Mouse (Mus musculus) intestine, embryonic 15.5 days (tissue): ENCODE measurements around the gene Tle4. TPM values are rescaled to one million over a fixed set of nuclear protein-coding genes. Genes with fewer than 3 reads are reported as not detected.

Experiments
- ATAC-seq: fragments of 200-750 bp; cut with Nextera tagmentation; 2 replicates; pipeline ENCODE4 v1.8.0; 2017; ENCODE audit warnings: moderate TSS enrichment, moderate library complexity
- H3K27ac ChIP-seq: fragments of 300-500 bp; sonication (generic); 2 replicates; pipeline ENCODE4 v1.5.1; 2015; ENCODE audit warnings: mild to moderate bottlenecking, inconsistent platforms
- H3K27me3 ChIP-seq: fragments of 300-500 bp; sonication (generic); replicated peaks from 2 replicates; pipeline ENCODE4 v1.6.1; 2015; ENCODE audit warnings: inconsistent platforms
- H3K36me3 ChIP-seq: fragments of 300-500 bp; sonication (generic); 2 replicates; pipeline ENCODE4 v1.6.1; 2015; ENCODE audit warnings: inconsistent platforms
- H3K4me1 ChIP-seq: fragments of 300-500 bp; sonication (generic); replicated peaks from 2 replicates; pipeline ENCODE4 v1.6.1; 2015; ENCODE audit warnings: inconsistent platforms
- H3K4me2 ChIP-seq: fragments of 300-500 bp; sonication (generic); replicated peaks from 2 replicates; pipeline ENCODE4 v1.6.1; 2015; ENCODE audit warnings: mild to moderate bottlenecking, inconsistent platforms
- H3K4me3 ChIP-seq: fragments of 300-500 bp; sonication (generic); replicated peaks from 2 replicates; pipeline ENCODE4 v1.5.1; 2015; ENCODE audit warnings: inconsistent platforms
- H3K9ac ChIP-seq: fragments of 300-500 bp; sonication (generic); 2 replicates; pipeline ENCODE4 v1.6.1; 2015; ENCODE audit warnings: inconsistent platforms
- H3K9me3 ChIP-seq: fragments of 300-500 bp; sonication (generic); 2 replicates; pipeline ENCODE4 v1.6.1; 2016; ENCODE audit warnings: inconsistent platforms
- WGBS: fragments of 180-500 bp; shearing (Covaris S2); methylation state at CpG from one replicate; pipeline ENCODE4 v1.1.7; 2015; 5-methylcytosine and 5-hydroxymethylcytosine counted together
- polyA plus RNA-seq: library from polyadenylated mRNA; unstranded; fragments of >200 nt; fragmentation: Nextera tagmentation; extraction: Ambion mirVana; gene quantifications from 2 replicates; pipeline ENCODE4 v1.2.1, GENCODE M21; 2015

The Tle4 gene
- polyA plus RNA-seq, 1 experiment from 2014 or later, result 19.4 TPM

GRCm38 (mm10) chr19:14469325-14469724, 128.5 kb downstream of the Tle4 start:
- Histone ChIP-seq H3K9ac (no peak overlapping the region), H3K36me3 (0 out of 2 replicates have a peak, but pooled peaks cover 4% of the 10 kb centered on the region), H3K9me3 (no peaks in the 10 kb centered on the region), H3K4me2 (no peak overlapping the region), H3K4me3 (no peak overlapping the region), H3K27ac (no peak overlapping the region), H3K27me3 (no peaks in the 10 kb centered on the region), H3K4me1 (no peaks in the 10 kb centered on the region)
- WGBS, result 80% methylated on average over 8 of the region's 8 CpGs
- no peak for ATAC-seq

GRCm38 (mm10) chr19:14468733-14469132, 129.1 kb downstream of the Tle4 start:
- no peak for ATAC-seq
- Histone ChIP-seq H3K4me2 (no peak overlapping the region), H3K36me3 (0 out of 2 replicates have a peak, but pooled peaks cover 4% of the 10 kb centered on the region), H3K27ac (no peak overlapping the region), H3K9ac (no peak overlapping the region), H3K27me3 (no peaks in the 10 kb centered on the region), H3K4me1 (no peaks in the 10 kb centered on the region), H3K9me3 (no peaks in the 10 kb centered on the region), H3K4me3 (no peak overlapping the region)
- 88% methylated on average over 2 of the region's 2 CpGs for WGBS

- Histone ChIP-seq H3K27me3 (no peaks in the 10 kb centered on the region), H3K4me1 (no peaks in the 10 kb centered on the region), H3K9me3 (no peaks in the 10 kb centered on the region), H3K9ac (no peak overlapping the region), H3K27ac (no peak overlapping the region), H3K36me3 (0 out of 2 replicates have a peak, but pooled peaks cover 7% of the 10 kb centered on the region), H3K4me3 (no peak overlapping the region), H3K4me2 (no peak overlapping the region)
- WGBS, result 88% methylated on average over 8 of the region's 8 CpGs
- ATAC-seq, result no peak
Measured at GRCm38 (mm10) chr19:14466020-14466419, 131.8 kb downstream of the Tle4 start.

DNA sequence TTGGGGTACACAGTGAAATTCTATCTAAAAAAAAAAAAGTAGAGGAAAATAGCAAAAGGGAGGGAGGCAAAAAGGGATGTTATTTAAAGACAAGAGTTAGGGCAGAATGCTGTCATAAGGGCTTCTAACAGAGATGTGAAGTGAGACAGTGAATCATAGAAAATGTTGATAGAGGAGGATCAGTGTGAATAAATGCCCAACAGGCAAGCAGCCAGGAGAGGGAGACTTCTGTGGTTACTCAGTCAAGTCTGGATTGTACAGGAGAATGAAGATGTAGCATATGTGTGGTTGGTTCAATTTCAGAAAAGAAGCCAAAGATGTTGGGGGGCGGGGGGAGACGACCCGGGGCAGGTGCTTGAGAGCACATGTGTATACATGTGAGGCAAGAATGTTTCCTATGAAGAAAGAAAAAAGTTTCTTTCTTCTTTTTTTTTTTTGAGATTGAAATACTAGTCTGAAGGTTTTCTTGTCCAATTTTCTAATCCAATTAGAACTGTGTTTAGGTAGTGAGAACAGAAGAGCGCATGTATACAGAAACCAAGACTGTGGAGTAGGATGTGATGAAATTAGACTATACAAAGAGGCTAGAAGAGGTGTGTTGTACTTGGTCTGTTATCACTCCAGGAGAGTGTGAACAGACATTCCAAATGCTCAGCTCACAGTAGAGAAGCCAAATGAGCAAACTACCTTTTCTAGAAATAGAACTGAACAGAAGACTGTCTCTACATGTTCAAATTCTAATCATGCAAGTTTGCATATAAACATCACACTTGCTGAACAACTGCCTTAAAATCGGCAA, 134.4 kb downstream of the Tle4 start:
- WGBS, result 90% methylated on average over 5 of the region's 5 CpGs
- Histone ChIP-seq H3K27ac (no peak overlapping the region), H3K36me3 (0 out of 2 replicates have a peak, but pooled peaks cover 7% of the 10 kb centered on the region)

GRCm38 (mm10) chr19:14453486-14453885, 144.4 kb downstream of the Tle4 start:
- Histone ChIP-seq H3K27ac (no peak overlapping the region), H3K4me1 (no peaks in the 10 kb centered on the region), H3K9ac (no peak overlapping the region), H3K27me3 (no peaks in the 10 kb centered on the region), H3K4me2 (no peak overlapping the region), H3K36me3 (peaks cover 15% of the 10 kb centered on the region), H3K9me3 (no peaks in the 10 kb centered on the region), H3K4me3 (no peak overlapping the region)
- no peak for ATAC-seq
- 91% methylated on average over 10 of the region's 10 CpGs for WGBS

More for the DNA sequence above, 134.4 kb downstream of the Tle4 start:
- Histone ChIP-seq H3K4me3 (no peak overlapping the region), H3K27me3 (no peaks in the 10 kb centered on the region), H3K4me1 (no peaks in the 10 kb centered on the region), H3K9me3 (no peaks in the 10 kb centered on the region), H3K4me2 (no peak overlapping the region), H3K9ac (no peak overlapping the region)
- no peak for ATAC-seq

- Histone ChIP-seq H3K4me1 (no peaks in the 10 kb centered on the region), H3K9me3 (no peaks in the 10 kb centered on the region), H3K27me3 (no peaks in the 10 kb centered on the region), H3K9ac (no peak overlapping the region), H3K4me2 (no peak overlapping the region), H3K27ac (no peak overlapping the region), H3K36me3 (peaks cover 9% of the 10 kb centered on the region; the same call in 1 of the 2 replicates), H3K4me3 (no peak overlapping the region)
- ATAC-seq, result no peak
- 92% methylated on average over 6 of the region's 6 CpGs for WGBS
Measured at GRCm38 (mm10) chr19:14451329-14451728, 146.5 kb downstream of the Tle4 start.

GRCm38 (mm10) chr19:14449738-14450137, 148.1 kb downstream of the Tle4 start:
- WGBS, result 93% methylated on average over 3 of the region's 3 CpGs
- Histone ChIP-seq H3K4me2 (no peak overlapping the region), H3K36me3 (peaks cover 9% of the 10 kb centered on the region; the same call in 1 of the 2 replicates), H3K4me3 (no peak overlapping the region), H3K9me3 (no peaks in the 10 kb centered on the region), H3K9ac (no peak overlapping the region), H3K4me1 (no peaks in the 10 kb centered on the region), H3K27me3 (no peaks in the 10 kb centered on the region), H3K27ac (no peak overlapping the region)
- ATAC-seq, result 0 out of 2 replicates have a peak, but pooled peaks have one; percentile 49

DNA sequence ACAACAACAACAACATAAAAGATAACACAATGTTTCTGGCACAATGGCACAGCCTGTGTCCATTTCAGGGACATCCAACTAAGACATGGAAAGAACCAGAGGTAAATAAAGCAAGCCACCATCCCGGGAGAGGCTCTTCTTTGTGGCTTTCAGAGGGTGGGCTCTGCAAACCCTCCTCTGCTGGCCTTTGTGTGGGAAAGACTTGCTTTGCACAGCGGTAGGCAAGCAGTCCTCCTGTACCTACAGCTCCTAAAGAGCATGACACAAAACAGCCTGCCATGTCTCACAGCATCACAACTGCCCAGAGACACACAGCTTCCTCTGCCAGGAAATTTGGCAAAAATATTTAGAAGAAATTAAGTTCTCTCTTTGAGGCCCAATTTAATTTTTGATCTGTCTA, 149.3 kb downstream of the Tle4 start:
- Histone ChIP-seq H3K4me2 (no peak overlapping the region), H3K27ac (no peak overlapping the region), H3K4me3 (no peak overlapping the region), H3K4me1 (no peaks in the 10 kb centered on the region), H3K9ac (no peak overlapping the region), H3K36me3 (peaks cover 8% of the 10 kb centered on the region; the same call in 1 of the 2 replicates), H3K9me3 (no peaks in the 10 kb centered on the region), H3K27me3 (no peaks in the 10 kb centered on the region)
- ATAC-seq, result no peak
- WGBS, result 88% methylated on average over 2 of the region's 2 CpGs

DNA sequence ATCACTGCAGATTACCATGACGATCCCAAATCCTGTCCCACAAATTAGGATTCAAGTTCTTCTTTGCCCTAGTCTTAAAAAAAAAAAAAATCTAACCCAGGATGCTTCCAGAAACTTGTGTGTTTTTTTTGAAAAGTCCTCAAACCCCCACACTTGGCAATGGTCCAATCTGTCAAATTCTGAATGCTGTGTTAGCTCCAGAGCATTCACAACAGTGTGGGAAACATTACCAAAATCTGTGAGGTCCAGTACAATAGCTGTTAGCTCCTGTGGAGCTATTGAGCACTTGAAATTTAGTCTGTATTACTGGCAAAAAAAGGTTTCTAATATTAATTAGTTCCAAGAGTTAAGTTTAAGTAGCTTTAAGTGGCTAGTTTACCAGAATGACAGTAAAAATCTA, 150.4 kb downstream of the Tle4 start:
- WGBS, result 100% methylated on average over 1 of the region's 1 CpGs
- no peak for ATAC-seq
- H3K4me3 ChIP-seq, result no peak overlapping the region
- H3K9ac ChIP-seq, result no peak overlapping the region
- peaks cover 6% of the 10 kb centered on the region; the same call in 1 of the 2 replicates for H3K36me3 ChIP-seq
- H3K27me3 ChIP-seq, result no peaks in the 10 kb centered on the region
- no peak overlapping the region for H3K4me2 ChIP-seq
- no peaks in the 10 kb centered on the region for H3K4me1 ChIP-seq
- H3K9me3 ChIP-seq, result no peaks in the 10 kb centered on the region
- no peak overlapping the region for H3K27ac ChIP-seq

- no peak overlapping the region for H3K27ac ChIP-seq
- no peaks in the 10 kb centered on the region for H3K9me3 ChIP-seq
- 94% methylated on average over 5 of the region's 5 CpGs for WGBS
Measured at GRCm38 (mm10) chr19:14441861-14442260, 156.0 kb downstream of the Tle4 start.

GRCm38 (mm10) chr19:14437226-14437625, 160.6 kb downstream of the Tle4 start:
- Histone ChIP-seq H3K27ac (no peak overlapping the region), H3K9ac (no peak overlapping the region), H3K27me3 (no peaks in the 10 kb centered on the region), H3K4me2 (no peak overlapping the region), H3K4me3 (no peak overlapping the region), H3K9me3 (no peaks in the 10 kb centered on the region), H3K36me3 (no peaks in the 10 kb centered on the region), H3K4me1 (no peaks in the 10 kb centered on the region)
- 78% methylated on average over 7 of the region's 7 CpGs for WGBS
- peak; percentile 31; the same call in 1 of the 2 replicates for ATAC-seq

More at GRCm38 (mm10) chr19:14441861-14442260, 156.0 kb downstream of the Tle4 start:
- H3K27me3 ChIP-seq, result no peaks in the 10 kb centered on the region
- no peak overlapping the region for H3K4me3 ChIP-seq
- no peaks in the 10 kb centered on the region for H3K4me1 ChIP-seq
- no peaks in the 10 kb centered on the region for H3K36me3 ChIP-seq
- ATAC-seq, result no peak
- no peak overlapping the region for H3K9ac ChIP-seq
- no peak overlapping the region for H3K4me2 ChIP-seq

DNA sequence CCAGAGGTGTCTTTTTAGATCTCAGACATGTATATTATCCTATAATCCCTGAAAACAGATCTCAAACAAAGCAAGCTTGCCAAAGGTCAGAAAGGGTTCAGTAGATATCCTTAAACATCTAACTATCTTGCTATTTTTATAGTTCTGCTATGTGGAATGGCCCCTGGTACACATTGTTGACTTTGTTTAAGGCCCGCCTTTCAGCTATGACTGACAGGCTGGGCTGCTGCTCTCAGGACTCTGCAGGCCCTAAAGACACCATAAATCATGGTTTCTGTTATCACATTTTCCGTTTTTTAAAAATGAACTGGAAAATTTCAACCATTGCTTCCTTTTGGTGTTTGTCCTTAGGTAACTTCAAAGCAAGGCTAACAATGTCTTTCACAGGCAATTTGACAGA, 161.3 kb downstream of the Tle4 start:
- H3K4me2 ChIP-seq, result no peak overlapping the region
- ATAC-seq, result peak; percentile 94
- H3K9ac ChIP-seq, result no peak overlapping the region
- H3K27ac ChIP-seq, result no peak overlapping the region
- WGBS, result 37% methylated on average over 2 of the region's 2 CpGs
- no peaks in the 10 kb centered on the region for H3K27me3 ChIP-seq
- H3K9me3 ChIP-seq, result no peaks in the 10 kb centered on the region
- no peak overlapping the region for H3K4me3 ChIP-seq
- no peaks in the 10 kb centered on the region for H3K36me3 ChIP-seq
- H3K4me1 ChIP-seq, result no peaks in the 10 kb centered on the region
